Mouse (Mus musculus): ENCODE data around the gene Jdp2.
A peak's percentile ranks its signal among the peaks of the same experiment; 100 is the strongest.

Gene Jdp2

GRCm38 (mm10) chr12:85602153-85602552 lies 3.3 kb downstream of the Jdp2 start:
- no peak for DNase-seq

- DNase-seq, result no peak
Measured at GRCm38 (mm10) chr12:85602811-85603210, 4.0 kb downstream of the Jdp2 start.

GRCm38 (mm10) chr12:85603767-85604166 lies 4.9 kb downstream of the Jdp2 start:
- DNase-seq, result no peak

- no peak for DNase-seq
Measured at GRCm38 (mm10) chr12:85604301-85604998, 5.6 kb downstream of the Jdp2 start.

- no peak for DNase-seq
Measured at GRCm38 (mm10) chr12:85607519-85608449, 9.0 kb downstream of the Jdp2 start.

GRCm38 (mm10) chr12:85610167-85610566 lies 11.3 kb downstream of the Jdp2 start:
- peak; percentile 78 for DNase-seq

- DNase-seq, result no peak
Measured at GRCm38 (mm10) chr12:85614090-85614489, 15.3 kb downstream of the Jdp2 start.

- no peak for DNase-seq
Measured at GRCm38 (mm10) chr12:85615486-85615885, 16.7 kb downstream of the Jdp2 start.

- DNase-seq, result no peak
Measured at GRCm38 (mm10) chr12:85617885-85618284, 19.1 kb downstream of the Jdp2 start.

- DNase-seq, result no peak
Measured at GRCm38 (mm10) chr12:85618430-85618829, 19.6 kb downstream of the Jdp2 start.

GRCm38 (mm10) chr12:85619283-85619897 lies 20.6 kb downstream of the Jdp2 start:
- DNase-seq, result no peak

GRCm38 (mm10) chr12:85619898-85620443 lies 21.1 kb downstream of the Jdp2 start:
- DNase-seq, result no peak

GRCm38 (mm10) chr12:85621027-85621426 lies 22.2 kb downstream of the Jdp2 start:
- DNase-seq, result no peak

- DNase-seq, result no peak
Measured at GRCm38 (mm10) chr12:85621673-85622072, 22.8 kb downstream of the Jdp2 start.

- no peak for DNase-seq
Measured at GRCm38 (mm10) chr12:85623711-85624110, 24.9 kb downstream of the Jdp2 start.

GRCm38 (mm10) chr12:85624652-85625051 lies 25.8 kb downstream of the Jdp2 start:
- DNase-seq, result no peak

- no peak for DNase-seq
Measured at GRCm38 (mm10) chr12:85625852-85626251, 27.0 kb downstream of the Jdp2 start.

- DNase-seq, result no peak
Measured at GRCm38 (mm10) chr12:85629661-85630481, 31.0 kb downstream of the Jdp2 start.

GRCm38 (mm10) chr12:85631196-85631595 lies 32.4 kb downstream of the Jdp2 start:
- no peak for DNase-seq

GRCm38 (mm10) chr12:85632321-85632720 lies 33.5 kb downstream of the Jdp2 start:
- DNase-seq, result no peak

GRCm38 (mm10) chr12:85637932-85638331 lies 39.1 kb downstream of the Jdp2 start:
- no peak for DNase-seq
